Mouse (Mus musculus) bone marrow, adult 2 months (tissue): ENCODE results near the gene Plekhb2. TPM values are rescaled to one million over a fixed set of nuclear protein-coding genes. Genes with fewer than 3 reads are reported as not detected.

Experiments used
- H3K27ac ChIP-seq: fragments of 200-500 bp; 2 replicates; pipeline ENCODE4 v1.5.1; 2012; ENCODE audit warnings: low read depth, mild to moderate bottlenecking, control low read depth, inconsistent platforms, low read length; ENCODE audit not compliant: control insufficient read depth, poor library complexity, insufficient read depth
- H3K4me1 ChIP-seq: fragments of 200-500 bp; 2 replicates; pipeline ENCODE4 v1.6.1; 2011; ENCODE audit warnings: low read length; ENCODE audit not compliant: control insufficient read depth, insufficient read depth
- H3K4me3 ChIP-seq: fragments of 200-500 bp; replicated peaks from 2 replicates; pipeline ENCODE3; 2011; ENCODE audit warnings: mild to moderate bottlenecking, low read depth, low read length, control low read depth; ENCODE audit not compliant: control insufficient read depth
- CTCF ChIP-seq: fragments of 200-500 bp; IDR thresholded peaks from 2 replicates; pipeline ENCODE4 v1.5.1; 2011; ENCODE audit warnings: low read length, control low read depth; ENCODE audit not compliant: control insufficient read depth, insufficient read depth
- POLR2A ChIP-seq: fragments of 200-500 bp; IDR thresholded peaks from 2 replicates; pipeline ENCODE4 v1.6.1; 2011; ENCODE audit warnings: low read depth, mild to moderate bottlenecking, control low read depth, low read length, borderline replicate concordance; ENCODE audit not compliant: control insufficient read depth
- WGBS: fragments of 180-500 bp; shearing (Covaris S2); methylation state at CpG from one replicate; pipeline ENCODE4 v1.1.7; 2018; 5-methylcytosine and 5-hydroxymethylcytosine counted together
- polyA plus RNA-seq: library from polyadenylated mRNA; stranded (reverse); fragments of >200 nt; gene quantifications from 2 replicates; pipeline ENCODE4 v1.2.4, GENCODE M21; 2011; ENCODE audit warnings: low replicate concordance; ENCODE audit not compliant: missing spikeins, insufficient read depth, insufficient read length

Plekhb2 gene
- polyA plus RNA-seq, 1 experiment: 57.1 TPM

DNA sequence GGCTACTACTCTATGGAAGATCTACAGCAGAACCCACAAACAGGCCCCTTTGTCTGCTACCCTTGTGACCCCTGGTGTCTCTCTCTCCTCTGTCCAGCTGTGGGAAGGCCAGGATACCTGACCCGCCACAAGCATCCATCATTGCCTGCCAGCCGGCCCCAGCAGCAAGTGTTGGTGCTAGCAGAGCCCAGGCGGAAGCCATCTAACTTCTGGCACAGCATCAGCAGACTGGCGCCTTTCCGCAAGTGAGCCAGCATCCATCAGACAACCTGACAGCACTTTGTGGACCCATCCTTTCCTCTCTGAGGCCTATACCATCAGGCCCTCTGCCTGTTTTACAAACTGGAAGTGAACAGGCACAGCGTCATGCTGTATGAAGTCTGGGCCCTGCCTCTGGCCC, 38.2 kb upstream of the Plekhb2 start:
- Histone ChIP-seq H3K27ac (no peak overlapping the region), H3K4me1 (no peaks in the 10 kb centered on the region)
- WGBS: 92% methylated on average over 6 of the region's 6 CpGs

DNA sequence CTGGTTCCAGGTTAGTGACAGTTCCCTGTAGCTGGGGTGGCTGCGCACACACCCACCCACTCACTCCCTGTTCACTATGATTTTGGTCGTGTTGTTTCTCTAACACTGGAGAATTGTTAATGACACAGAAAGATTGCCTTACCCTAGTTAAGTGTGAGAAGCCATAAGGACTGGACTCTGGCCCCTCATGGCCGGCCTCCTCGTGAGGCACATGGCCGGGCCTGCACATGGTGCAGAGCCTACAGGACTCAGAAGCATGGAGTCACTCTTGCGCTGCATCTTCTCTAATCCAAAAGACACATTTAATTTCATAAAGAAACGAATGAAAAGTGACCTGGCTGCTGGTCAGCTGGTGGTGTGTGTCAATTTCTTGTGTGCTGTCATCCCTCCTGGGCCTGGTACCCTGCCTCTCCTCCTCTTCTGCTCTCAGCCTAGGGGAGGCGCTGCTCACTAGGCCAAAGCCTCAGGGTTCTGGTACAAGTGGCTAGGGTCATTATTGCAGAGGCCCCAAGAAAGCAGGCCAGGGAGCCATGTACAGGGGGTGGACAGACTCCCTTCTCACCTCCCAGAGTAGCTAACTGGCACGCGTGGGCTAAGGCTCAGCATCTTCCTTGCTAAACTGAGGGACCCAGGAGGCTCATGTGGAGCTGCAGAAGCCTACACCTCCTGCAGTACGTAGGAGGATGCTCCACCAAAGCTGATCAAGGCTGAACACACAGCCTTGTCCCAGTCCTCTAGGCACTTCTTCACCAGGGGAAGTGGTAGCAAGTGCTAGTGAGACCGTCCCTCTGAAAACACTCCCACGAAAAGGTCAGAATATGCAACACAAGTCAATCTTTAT, 37.1 kb upstream of the Plekhb2 start:
- TF ChIP-seq POLR2A: no peak
- no peak for TF ChIP-seq CTCF
- no peak overlapping the region for H3K27ac ChIP-seq
- no peak overlapping the region for H3K4me3 ChIP-seq
- H3K4me1 ChIP-seq: no peaks in the 10 kb centered on the region
- WGBS: 93% methylated on average over 13 of the region's 13 CpGs

More for the DNA sequence above, 38.2 kb upstream of the Plekhb2 start:
- no peak overlapping the region for H3K4me3 ChIP-seq
- TF ChIP-seq POLR2A (no peak), CTCF (no peak)

DNA sequence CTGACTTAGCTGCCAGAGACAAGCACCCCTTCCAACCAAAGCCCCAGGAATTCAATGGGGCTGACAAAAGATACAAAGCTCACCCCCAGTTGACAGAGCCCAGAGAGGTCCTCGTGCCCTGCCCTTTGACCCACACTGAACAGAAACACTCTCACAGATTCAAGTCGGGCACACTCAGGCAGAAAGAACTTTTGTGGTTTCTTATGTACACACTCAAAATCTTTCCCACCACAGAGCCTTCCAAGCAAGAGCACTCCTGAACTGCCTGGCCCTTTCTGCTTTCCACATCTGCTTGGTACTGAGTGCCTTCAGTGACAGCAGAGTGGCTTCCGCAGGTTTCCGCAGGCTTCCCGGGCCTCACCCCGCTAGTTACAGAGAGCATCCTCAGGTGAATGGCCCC, 33.9 kb upstream of the Plekhb2 start:
- WGBS: 91% methylated on average over 6 of the region's 6 CpGs
- TF ChIP-seq CTCF (no peak), POLR2A (no peak)
- Histone ChIP-seq H3K4me3 (no peak overlapping the region), H3K27ac (no peak overlapping the region), H3K4me1 (no peaks in the 10 kb centered on the region)

DNA sequence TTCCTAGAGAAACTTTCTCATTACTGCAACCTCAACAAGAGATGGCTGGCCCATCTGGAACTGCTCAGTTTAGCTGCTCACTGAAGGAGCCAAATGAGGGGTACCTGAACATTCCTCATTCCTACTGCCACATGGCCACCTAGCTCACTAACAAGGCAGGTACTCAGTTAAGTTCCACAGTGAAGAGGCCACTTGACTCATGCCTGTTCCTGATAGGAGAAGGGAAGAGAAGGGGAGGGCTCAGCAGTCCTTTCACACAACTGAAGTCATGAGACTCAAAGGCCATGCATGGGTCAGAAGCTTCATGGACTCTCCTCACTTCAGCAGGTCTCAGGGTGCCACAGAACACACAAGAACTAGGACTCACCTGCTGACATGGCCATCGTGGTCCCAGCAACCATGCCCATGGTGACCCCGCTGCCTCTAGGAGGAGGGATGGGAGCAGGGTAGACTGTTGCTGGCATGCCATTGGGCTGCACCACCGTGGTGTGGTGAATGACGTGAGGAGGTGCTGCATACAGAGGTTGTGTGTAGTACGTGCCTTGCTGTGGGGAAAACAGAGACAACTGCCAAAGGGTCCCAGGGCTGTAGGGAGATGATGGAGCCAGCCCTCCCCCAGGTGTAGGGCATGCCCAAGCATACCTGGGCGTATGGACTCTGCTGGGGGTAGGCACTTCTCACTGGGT, 30.4 kb upstream of the Plekhb2 start:
- H3K4me1 ChIP-seq: peaks cover 3% of the 10 kb centered on the region; the same call in 1 of the 2 replicates
- H3K4me3 ChIP-seq: no peak overlapping the region
- WGBS: 92% methylated on average over 6 of the region's 6 CpGs
- no peak overlapping the region for H3K27ac ChIP-seq
- TF ChIP-seq POLR2A (no peak), CTCF (no peak)

DNA sequence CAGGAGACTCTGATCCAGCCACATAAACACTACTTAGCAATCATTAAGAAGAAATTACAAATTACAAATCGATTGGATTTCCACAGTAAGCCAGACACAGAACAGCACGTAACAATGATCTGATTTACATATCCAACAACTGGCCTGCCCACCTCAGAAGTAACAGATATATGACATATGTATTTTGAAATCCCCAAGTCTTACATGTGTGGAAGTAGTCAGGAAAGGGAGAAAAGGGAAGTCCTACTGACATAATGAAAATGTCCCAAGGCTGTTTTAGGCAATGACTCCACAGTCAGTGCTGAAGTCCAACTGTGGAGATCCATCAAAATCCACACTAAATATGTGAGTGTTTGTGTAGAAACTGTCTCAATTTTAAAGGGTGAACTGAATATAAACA, 28.4 kb upstream of the Plekhb2 start:
- Histone ChIP-seq H3K4me3 (no peak overlapping the region), H3K27ac (no peak overlapping the region), H3K4me1 (peaks cover 3% of the 10 kb centered on the region; the same call in 1 of the 2 replicates)
- TF ChIP-seq POLR2A (no peak), CTCF (no peak)
- WGBS: 58% methylated on average over 2 of the region's 2 CpGs

DNA sequence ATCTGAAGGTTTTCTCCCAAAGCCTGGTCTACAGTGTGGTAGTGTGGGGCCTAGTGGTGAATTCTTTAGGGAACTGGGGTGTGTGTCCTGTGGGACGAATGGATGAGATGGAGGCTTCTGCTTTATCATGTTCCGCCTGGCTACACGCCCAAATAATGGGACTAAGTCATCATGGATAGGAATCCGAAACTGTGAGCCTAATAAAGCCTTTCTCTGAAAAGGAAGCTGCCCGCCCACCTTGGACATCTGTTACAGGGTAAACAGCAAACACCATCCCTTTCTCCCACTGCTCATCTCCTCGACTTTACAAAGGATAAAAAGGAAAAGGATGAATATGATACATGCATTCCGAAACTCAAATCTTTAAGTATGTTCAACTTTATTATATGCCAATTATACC, 27.8 kb upstream of the Plekhb2 start:
- TF ChIP-seq POLR2A (no peak), CTCF (no peak)
- peaks cover 3% of the 10 kb centered on the region; the same call in 1 of the 2 replicates for H3K4me1 ChIP-seq
- no peak overlapping the region for H3K4me3 ChIP-seq
- 88% methylated on average over 7 of the region's 7 CpGs for WGBS
- H3K27ac ChIP-seq: no peak overlapping the region

DNA sequence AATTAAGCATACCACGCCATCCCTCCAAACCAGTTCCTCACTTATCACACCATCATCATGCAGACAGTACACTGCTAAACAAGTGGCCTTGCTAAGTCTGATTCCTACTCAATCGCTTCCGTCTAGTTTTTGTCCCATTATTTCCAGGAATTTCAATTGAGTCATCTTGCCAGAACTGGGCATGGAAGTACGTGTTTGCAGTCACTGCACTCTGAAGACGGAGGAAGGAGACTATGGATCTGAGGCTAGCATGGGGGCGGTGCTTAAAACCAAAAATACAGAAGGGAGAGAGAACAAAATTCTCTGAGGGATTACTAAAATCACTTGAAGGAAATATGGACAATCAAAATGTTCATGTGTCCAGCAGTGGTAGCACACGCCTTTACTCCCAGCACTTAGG, 27.0 kb upstream of the Plekhb2 start:
- peaks cover 5% of the 10 kb centered on the region; the same call in 1 of the 2 replicates for H3K4me1 ChIP-seq
- H3K4me3 ChIP-seq: no peak overlapping the region
- H3K27ac ChIP-seq: no peak overlapping the region
- TF ChIP-seq POLR2A (no peak), CTCF (no peak)
- 89% methylated on average over 7 of the region's 7 CpGs for WGBS

DNA sequence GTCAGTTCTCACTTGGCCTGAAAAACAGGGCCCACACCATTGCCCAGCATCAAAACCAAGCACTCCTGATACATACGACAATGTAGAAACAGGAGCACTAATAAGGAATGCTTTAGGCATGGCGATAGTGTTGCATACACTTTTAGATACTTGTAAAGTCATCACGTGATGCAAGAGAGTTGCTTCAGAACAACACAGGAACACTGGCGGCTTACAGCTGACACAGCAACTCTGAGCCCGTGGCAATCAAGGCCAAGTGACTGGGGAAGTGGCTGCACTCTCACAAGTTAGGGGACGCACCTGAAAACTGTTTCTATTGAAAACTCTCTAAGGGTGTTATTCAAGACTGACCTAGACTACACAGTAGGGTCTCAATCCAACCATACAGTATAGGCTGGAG, 26.4 kb upstream of the Plekhb2 start:
- 43% methylated on average over 6 of the region's 6 CpGs for WGBS
- Histone ChIP-seq H3K27ac (no peak overlapping the region; the same call in 1 of the 2 replicates), H3K4me1 (peaks cover 5% of the 10 kb centered on the region; the same call in 1 of the 2 replicates), H3K4me3 (no peak overlapping the region)
- TF ChIP-seq CTCF: no peak
- TF ChIP-seq POLR2A: no peak
